Mouse (Mus musculus) hindbrain, embryonic 10.5 days (tissue): ENCODE data around the gene F12. TPM values are rescaled to one million over a fixed set of nuclear protein-coding genes. Genes with fewer than 3 reads are reported as not detected.

Experiments used
- DNase-seq: peaks from one replicate; pipeline ENCODE4 v3.0.0-alpha.2; 2017; ENCODE audit warnings: low spot score
- H3K27ac ChIP-seq: fragments of 300-500 bp; sonication (generic); 2 replicates; pipeline ENCODE4 v1.5.1; 2016; ENCODE audit warnings: mild to moderate bottlenecking, moderate library complexity
- H3K27me3 ChIP-seq: fragments of 300-500 bp; sonication (generic); 2 replicates; pipeline ENCODE4 v1.6.1; 2016; ENCODE audit warnings: mild to moderate bottlenecking; ENCODE audit not compliant: poor library complexity, insufficient read depth, severe bottlenecking
- H3K36me3 ChIP-seq: fragments of 300-500 bp; sonication (generic); 2 replicates; pipeline ENCODE4 v1.6.1; 2016; ENCODE audit warnings: mild to moderate bottlenecking, moderate library complexity
- H3K4me1 ChIP-seq: fragments of 300-500 bp; sonication (generic); replicated peaks from 2 replicates; pipeline ENCODE4 v1.6.1; 2016; ENCODE audit warnings: mild to moderate bottlenecking
- H3K4me3 ChIP-seq: fragments of 300-500 bp; sonication (generic); 2 replicates; pipeline ENCODE4 v1.5.1; 2016; ENCODE audit warnings: mild to moderate bottlenecking, moderate library complexity
- H3K9me3 ChIP-seq: fragments of 300-500 bp; sonication (generic); 2 replicates; pipeline ENCODE4 v1.6.1; 2016; ENCODE audit warnings: mild to moderate bottlenecking, moderate library complexity
- WGBS: fragments of 180-500 bp; shearing (Covaris S2); methylation state at CpG from one replicate; pipeline ENCODE4 v1.1.7; 2016; 5-methylcytosine and 5-hydroxymethylcytosine counted together
- polyA plus RNA-seq: library from polyadenylated mRNA; unstranded; fragments of >200 nt; fragmentation: Nextera tagmentation; extraction: Ambion mirVana; gene quantifications from 2 replicates; pipeline ENCODE4 v1.2.1, GENCODE M21; 2016

The F12 gene
- polyA plus RNA-seq, 1 experiment from 2014 or later, result 0.25 TPM

GRCm38 (mm10) chr13:55403935-55404852, 22.4 kb downstream of the F12 start:
- 76% methylated on average over 15 of the region's 15 CpGs for WGBS
- peaks cover 23% of the 10 kb centered on the region for H3K4me1 ChIP-seq
- DNase-seq, result no peak
- no peaks in the 10 kb centered on the region for H3K36me3 ChIP-seq
- no peaks in the 10 kb centered on the region for H3K9me3 ChIP-seq
- peak overlapping the region; percentile 25 for H3K27ac ChIP-seq
- no peak overlapping the region for H3K4me3 ChIP-seq
- peaks cover 34% of the 10 kb centered on the region for H3K27me3 ChIP-seq

- H3K4me1 ChIP-seq, result peaks cover 23% of the 10 kb centered on the region
- H3K4me3 ChIP-seq, result no peak overlapping the region
- WGBS, result 76% methylated on average over 7 of the region's 7 CpGs
- H3K27me3 ChIP-seq, result peaks cover 35% of the 10 kb centered on the region
- DNase-seq, result no peak
- H3K9me3 ChIP-seq, result no peaks in the 10 kb centered on the region
- peak overlapping the region; percentile 35; the same call in 1 of the 2 replicates for H3K27ac ChIP-seq
- H3K36me3 ChIP-seq, result no peaks in the 10 kb centered on the region
These were observed 23.3 kb downstream of the F12 start for GRCm38 (mm10) chr13:55403266-55403665.

DNA sequence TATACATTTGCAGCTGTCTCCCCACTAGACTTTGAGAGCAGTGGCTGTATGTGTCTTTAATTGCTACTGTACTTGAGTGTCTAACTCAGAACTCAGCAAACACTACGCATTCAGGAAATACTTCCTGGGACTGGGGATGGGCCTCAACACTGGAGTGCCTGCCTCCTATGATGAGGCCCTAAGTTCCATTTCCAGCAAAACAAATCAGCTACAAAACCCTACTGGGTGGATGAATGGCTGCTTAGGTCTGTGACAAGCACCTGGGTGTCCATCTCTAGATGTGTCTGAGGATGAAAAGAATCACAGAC, 26.6 kb downstream of the F12 start:
- no peak for DNase-seq
- Histone ChIP-seq H3K4me3 (no peak overlapping the region), H3K9me3 (no peaks in the 10 kb centered on the region), H3K4me1 (peaks cover 13% of the 10 kb centered on the region; the same call in 1 of the 2 replicates), H3K27ac (no peak overlapping the region), H3K36me3 (no peaks in the 10 kb centered on the region), H3K27me3 (peaks cover 32% of the 10 kb centered on the region)
- WGBS, result 94% methylated on average over 1 of the region's 1 CpGs

DNA sequence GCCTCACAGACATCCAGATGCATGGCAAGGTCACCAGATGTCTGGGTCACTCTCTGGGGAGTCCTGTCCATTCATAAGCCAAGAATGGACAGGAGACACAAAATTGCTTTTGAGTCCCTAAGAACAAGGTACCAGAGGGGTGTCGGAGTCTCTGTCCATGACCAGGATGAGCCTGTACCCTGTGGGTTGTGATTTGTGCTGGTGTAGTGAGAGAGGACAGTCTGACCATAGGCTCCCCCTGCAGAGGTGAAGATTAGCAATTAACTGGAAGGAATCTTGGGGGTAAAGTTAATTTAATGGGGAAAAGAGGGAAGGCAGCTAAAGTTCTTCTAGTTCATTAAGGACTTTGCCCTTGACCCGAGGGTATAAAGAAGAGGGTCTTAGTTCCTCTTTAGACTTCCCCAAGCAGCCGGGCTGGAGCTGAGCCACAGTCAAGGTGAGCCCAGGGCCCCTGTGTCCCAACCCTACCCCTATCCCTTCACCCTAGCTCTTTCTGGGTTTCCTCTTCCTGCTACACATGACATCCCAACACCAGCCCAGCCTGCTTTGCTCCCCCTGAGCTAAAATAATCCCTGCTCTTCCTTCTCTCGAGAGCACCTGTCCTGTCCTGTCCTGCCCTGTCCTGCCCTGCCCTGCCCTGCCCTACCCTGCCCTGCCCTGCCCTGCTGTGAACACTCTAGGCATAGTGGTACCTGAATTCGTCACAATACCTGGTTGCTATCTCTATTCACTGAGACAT, 27.1 kb downstream of the F12 start:
- H3K27ac ChIP-seq, result no peak overlapping the region
- peaks cover 13% of the 10 kb centered on the region; the same call in 1 of the 2 replicates for H3K4me1 ChIP-seq
- 76% methylated on average over 5 of the region's 5 CpGs for WGBS
- no peak for DNase-seq
- no peaks in the 10 kb centered on the region for H3K36me3 ChIP-seq
- H3K9me3 ChIP-seq, result no peaks in the 10 kb centered on the region
- H3K27me3 ChIP-seq, result peaks cover 29% of the 10 kb centered on the region
- no peak overlapping the region for H3K4me3 ChIP-seq

GRCm38 (mm10) chr13:55398088-55398487, 28.5 kb downstream of the F12 start, which contains the start of gene Slc34a1:
TSS of gene Slc34a1 (plus strand) at chr13:55398187.
- H3K36me3 ChIP-seq, result no peaks in the 10 kb centered on the region
- DNase-seq, result no peak
- H3K4me1 ChIP-seq, result peaks cover 5% of the 10 kb centered on the region; the same call in 1 of the 2 replicates
- no peak within 1 kb of the TSS for H3K4me3 ChIP-seq
- H3K27me3 ChIP-seq, result peaks cover 20% of the 10 kb centered on the region
- no peaks in the 10 kb centered on the region for H3K9me3 ChIP-seq
- WGBS, result 89% methylated on average over 1 of the region's 1 CpGs
- H3K27ac ChIP-seq, result no peak within 1 kb of the TSS

- no peaks in the 10 kb centered on the region for H3K4me1 ChIP-seq
- H3K27ac ChIP-seq, result no peak overlapping the region
- no peaks in the 10 kb centered on the region for H3K9me3 ChIP-seq
- no peaks in the 10 kb centered on the region for H3K36me3 ChIP-seq
- H3K4me3 ChIP-seq, result no peak overlapping the region
- no peak for DNase-seq
- H3K27me3 ChIP-seq, result no peaks in the 10 kb centered on the region
- WGBS, result 70% methylated on average over 4 of the region's 4 CpGs
These were observed 33.7 kb downstream of the F12 start for GRCm38 (mm10) chr13:55392933-55393332.

- Histone ChIP-seq H3K4me1 (no peaks in the 10 kb centered on the region), H3K27me3 (no peaks in the 10 kb centered on the region), H3K27ac (no peak overlapping the region), H3K9me3 (no peaks in the 10 kb centered on the region), H3K4me3 (no peak overlapping the region), H3K36me3 (no peaks in the 10 kb centered on the region)
- no peak for DNase-seq
- 74% methylated on average over 1 of the region's 1 CpGs for WGBS
These were observed 35.0 kb downstream of the F12 start for GRCm38 (mm10) chr13:55391626-55392029.

DNA sequence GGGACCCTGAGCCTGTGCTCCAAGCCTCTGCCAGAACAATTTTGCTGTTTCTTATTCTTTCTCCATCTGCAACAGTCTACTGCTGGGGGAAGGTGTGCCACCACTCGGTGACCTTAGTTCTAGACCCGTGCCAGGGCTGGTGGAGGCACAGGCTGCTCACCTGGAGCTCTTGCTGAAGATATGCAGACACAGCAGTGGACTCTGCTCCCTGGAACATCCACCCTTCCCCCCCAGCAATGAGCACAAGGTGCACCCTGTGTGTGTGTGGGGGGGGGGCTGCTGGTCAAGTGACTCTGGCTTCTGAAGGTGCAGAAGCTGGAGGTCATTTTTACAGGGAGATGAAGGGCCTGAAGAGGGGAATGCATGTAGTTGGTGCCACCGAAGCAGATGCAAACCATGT, 35.9 kb downstream of the F12 start:
- DNase-seq, result no peak
- H3K4me1 ChIP-seq, result no peaks in the 10 kb centered on the region
- H3K9me3 ChIP-seq, result no peaks in the 10 kb centered on the region
- no peak overlapping the region for H3K4me3 ChIP-seq
- H3K27me3 ChIP-seq, result no peaks in the 10 kb centered on the region
- WGBS, result 88% methylated on average over 3 of the region's 3 CpGs
- no peak overlapping the region for H3K27ac ChIP-seq
- H3K36me3 ChIP-seq, result no peaks in the 10 kb centered on the region

- no peak for DNase-seq
- Histone ChIP-seq H3K4me3 (no peak overlapping the region), H3K27me3 (peaks cover 72% of the 10 kb centered on the region), H3K36me3 (no peaks in the 10 kb centered on the region), H3K4me1 (peaks cover 12% of the 10 kb centered on the region), H3K27ac (no peak overlapping the region), H3K9me3 (no peaks in the 10 kb centered on the region)
- 86% methylated on average over 4 of the region's 4 CpGs for WGBS
These were observed 44.8 kb downstream of the F12 start for GRCm38 (mm10) chr13:55381790-55382189.

GRCm38 (mm10) chr13:55378907-55379580, 47.5 kb downstream of the F12 start:
- Histone ChIP-seq H3K4me1 (peaks cover 12% of the 10 kb centered on the region), H3K9me3 (no peaks in the 10 kb centered on the region), H3K27ac (no peak overlapping the region), H3K27me3 (peaks cover 81% of the 10 kb centered on the region), H3K36me3 (no peaks in the 10 kb centered on the region), H3K4me3 (peak overlapping the region; percentile 33)
- WGBS, result 5% methylated on average over 32 of the region's 32 CpGs
- peak; percentile 21 for DNase-seq

- no peak overlapping the region for H3K4me3 ChIP-seq
- H3K27me3 ChIP-seq, result peaks cover 68% of the 10 kb centered on the region
- WGBS, result 76% methylated on average over 2 of the region's 2 CpGs
- H3K4me1 ChIP-seq, result peaks cover 22% of the 10 kb centered on the region
- H3K36me3 ChIP-seq, result no peaks in the 10 kb centered on the region
- H3K27ac ChIP-seq, result no peak overlapping the region
- H3K9me3 ChIP-seq, result no peaks in the 10 kb centered on the region
- no peak for DNase-seq
These were observed 50.7 kb downstream of the F12 start for GRCm38 (mm10) chr13:55375877-55376276.

- Histone ChIP-seq H3K4me3 (no peak overlapping the region), H3K9me3 (no peaks in the 10 kb centered on the region), H3K36me3 (no peaks in the 10 kb centered on the region), H3K27ac (no peak overlapping the region), H3K27me3 (peaks cover 55% of the 10 kb centered on the region), H3K4me1 (peaks cover 22% of the 10 kb centered on the region)
- 66% methylated on average over 6 of the region's 6 CpGs for WGBS
- DNase-seq, result no peak
These were observed 52.2 kb downstream of the F12 start for GRCm38 (mm10) chr13:55374206-55374924.
